Mouse (Mus musculus) gastrocnemius, postnatal 25 days (tissue): ENCODE data around the gene Spink4. TPM values are rescaled to one million over a fixed set of nuclear protein-coding genes. Genes with fewer than 3 reads are reported as not detected.

ENCODE experiments used
- DNase-seq: peaks from one replicate; pipeline ENCODE4 v3.0.0; 2022
- long read RNA-seq, 2 experiments: library from polyadenylated mRNA; stranded (forward); transcript quantifications; one replicate each; pipeline ENCODE4 v2.0.0; 2021
- total RNA-seq, 2 experiments: library from RNA; stranded (reverse); gene quantifications; 1 replicate in 1 of 2; 2 replicates in 1 of 2; pipeline ENCODE4 v1.2.3; 2021

Gene Spink4
- not detected for total RNA-seq
- long read RNA-seq, experiment 1 = 0 reads
- long read RNA-seq, experiment 2 = 0 reads

DNA sequence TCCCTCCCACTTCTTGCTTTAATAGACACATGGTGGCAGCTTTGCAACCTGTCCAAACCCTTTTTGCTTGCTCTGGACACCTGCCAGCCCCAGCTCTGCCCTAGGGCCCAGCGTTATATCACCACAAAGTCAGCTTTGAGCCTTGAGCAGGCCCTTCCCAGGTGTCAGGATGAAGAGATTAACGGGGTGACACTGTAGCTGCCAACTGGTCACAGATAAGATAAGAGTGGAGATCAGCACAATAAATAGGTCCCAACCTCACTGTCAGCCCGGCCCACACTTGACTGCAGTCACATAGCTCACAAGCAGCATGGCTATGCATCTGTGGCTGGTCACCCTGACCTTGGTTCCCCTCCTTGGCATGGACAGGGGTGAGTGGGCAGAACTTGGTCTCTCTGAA is at the start of gene Spink4:
TSS of gene Spink4 (plus strand) at position 268 of the 400 bp plus-strand sequence.
- DNase-seq = no peak

DNA sequence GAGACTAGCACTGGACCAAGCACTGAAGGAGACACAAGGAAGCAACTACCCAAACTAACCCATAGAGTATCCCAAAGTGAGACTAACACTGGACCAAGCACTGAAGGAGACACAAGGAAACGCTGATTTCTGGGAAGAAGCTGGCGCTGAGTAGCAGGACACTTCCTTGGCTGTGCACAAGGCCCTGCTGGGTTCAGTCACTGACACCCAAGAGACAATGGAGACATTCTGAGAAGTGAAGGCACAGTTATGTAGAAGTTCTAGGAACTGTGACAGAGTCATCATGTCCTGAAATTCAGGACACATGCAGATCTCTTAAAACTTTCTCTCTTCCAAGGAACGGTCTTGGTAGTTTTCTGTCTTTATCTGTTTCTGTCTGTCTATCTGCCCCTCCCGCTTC is 49.6 kb upstream of the Spink4 start:
- no peak for DNase-seq

DNA sequence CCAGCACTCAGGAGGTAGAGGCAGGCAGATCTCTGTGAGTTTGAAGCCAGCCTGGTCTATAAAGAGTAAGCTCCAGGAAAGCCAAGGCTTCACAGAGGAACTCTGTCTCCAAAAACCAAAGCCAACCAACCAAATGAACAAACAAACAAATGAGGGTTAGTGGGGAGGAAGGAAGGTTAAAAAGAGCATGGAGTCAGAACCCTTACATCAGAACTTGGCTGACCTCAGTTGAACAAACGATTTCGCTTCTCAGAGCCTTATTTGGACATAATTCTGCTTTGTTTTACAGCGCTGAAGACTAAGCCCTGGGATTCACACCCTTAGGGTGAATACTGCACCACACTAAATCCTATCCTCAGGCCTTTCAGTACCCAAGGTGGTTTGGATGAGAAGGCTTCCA is 47.7 kb upstream of the Spink4 start:
- DNase-seq = no peak

DNA sequence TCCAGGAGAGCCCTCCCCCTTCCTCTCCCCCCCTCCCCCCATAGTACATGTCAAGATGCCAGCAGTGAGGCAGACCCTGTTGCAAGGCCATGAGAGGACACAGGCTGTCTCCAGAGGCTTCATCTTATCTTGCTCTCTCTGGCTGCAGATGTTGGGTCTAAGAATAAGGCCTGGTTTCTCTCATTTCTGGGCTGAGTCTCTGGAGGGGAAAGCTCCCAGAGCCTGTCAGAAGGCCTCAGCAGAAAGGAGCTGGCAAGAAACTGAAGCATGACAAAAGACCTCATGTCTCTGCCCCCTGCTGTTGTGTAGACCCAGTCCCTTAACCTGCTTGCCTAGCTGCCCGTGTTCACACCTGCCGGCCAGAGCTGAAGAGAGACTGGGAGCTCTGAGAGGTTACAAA is 46.5 kb upstream of the Spink4 start:
- no peak for DNase-seq

DNA sequence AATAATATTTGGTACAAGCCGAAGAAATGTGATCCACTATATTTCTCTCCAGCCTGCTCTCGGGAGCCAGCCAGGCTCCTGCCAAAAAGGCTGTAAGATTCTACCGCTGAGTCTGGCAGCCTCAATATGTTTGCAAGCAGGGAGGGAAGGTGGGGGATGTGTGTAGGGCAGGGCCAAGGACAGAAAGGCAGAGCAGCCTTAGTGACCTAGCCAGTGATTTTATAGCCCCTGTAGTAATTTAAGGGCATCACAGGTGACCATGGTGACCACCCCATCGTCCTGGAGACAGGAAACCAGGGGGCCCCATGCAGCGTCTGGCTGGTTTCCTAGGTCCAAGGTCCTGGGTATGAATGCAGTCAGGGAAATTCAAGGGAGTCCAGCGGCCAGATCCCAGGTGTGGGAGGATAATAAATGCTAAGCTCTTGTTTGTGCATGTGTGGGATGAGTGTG is 45.7 kb upstream of the Spink4 start:
- DNase-seq = peak; percentile 79

DNA sequence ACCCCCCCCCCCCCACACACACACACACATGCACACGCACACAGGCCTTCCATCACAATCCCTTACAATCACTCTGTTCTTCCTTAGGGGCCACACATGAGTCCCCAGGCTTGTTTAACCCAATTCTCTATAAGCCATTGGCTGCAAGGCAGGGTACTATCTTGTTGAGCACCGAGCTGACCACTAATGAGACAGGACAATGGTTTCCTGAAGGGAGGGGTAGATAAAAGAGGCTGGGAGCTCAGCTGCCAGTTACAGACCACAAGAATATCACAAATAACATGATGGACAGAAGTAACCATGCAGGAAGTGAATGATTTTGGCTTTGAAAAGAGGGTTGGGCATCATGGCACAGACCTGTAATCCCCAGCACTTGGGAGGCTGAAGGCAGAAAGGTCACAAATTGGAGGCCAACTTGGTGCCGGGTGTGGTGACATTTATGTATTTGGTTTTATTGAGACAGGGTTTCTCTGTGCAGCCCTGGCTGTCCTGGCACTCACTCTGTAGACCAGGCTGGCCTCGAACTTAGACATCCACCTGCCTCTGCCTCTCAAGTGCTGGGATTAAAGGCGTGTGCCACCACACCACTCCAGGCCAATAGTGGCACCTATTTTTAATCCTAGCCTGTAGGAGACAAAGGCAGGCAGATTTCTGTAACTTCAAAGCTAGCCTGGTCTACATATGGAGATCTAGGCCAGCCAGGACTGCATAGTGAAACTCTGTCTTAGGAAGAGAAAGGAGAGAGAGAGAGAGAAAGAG is 44.9 kb upstream of the Spink4 start:
- DNase-seq = no peak

DNA sequence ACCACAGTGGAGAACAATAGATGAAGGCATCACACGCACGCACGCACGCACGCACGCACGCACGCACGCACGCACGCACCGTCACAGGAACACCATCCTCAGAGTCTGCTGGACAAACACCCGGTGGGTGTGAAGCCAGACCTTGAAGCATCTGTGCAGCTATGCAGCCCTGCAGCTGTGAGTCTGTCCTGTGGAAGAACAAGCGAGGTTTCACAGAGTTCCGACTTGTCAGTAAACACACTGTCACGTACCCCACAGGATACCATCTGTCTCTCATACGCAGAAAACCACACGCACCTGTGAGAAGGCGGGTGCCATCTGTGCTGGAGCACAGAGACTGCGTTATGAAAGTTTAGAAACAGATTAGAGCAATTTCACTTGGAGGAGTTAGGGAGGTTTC is 44.0 kb upstream of the Spink4 start:
- DNase-seq = peak; percentile 25

DNA sequence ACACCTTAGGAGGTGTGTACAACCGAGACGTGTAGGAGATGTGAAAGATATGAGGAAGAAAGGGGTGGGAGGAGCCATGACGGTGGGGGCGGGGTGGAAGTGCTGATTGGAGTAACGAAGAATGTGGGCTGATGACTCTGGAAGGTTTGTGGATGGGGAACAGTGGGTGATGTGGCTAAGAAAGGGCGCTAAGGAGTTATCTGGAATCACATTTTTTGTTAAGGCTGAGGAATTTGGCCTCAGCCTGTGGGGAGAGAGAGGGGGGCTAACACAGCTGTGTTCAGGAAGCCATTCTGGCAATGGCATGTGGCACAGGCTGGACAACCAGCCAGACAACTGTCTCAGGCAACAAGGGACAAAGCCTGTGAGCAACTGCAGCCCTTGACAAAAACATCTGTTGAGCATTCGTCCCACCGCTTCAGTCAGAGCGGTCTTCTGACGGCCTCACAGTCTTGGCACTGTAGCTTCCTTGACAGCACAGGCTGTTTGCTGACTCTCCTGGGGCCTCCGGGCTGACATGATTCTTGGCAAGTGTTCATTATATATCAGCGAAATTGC is 43.0 kb upstream of the Spink4 start:
- peak; percentile 81 for DNase-seq

DNA sequence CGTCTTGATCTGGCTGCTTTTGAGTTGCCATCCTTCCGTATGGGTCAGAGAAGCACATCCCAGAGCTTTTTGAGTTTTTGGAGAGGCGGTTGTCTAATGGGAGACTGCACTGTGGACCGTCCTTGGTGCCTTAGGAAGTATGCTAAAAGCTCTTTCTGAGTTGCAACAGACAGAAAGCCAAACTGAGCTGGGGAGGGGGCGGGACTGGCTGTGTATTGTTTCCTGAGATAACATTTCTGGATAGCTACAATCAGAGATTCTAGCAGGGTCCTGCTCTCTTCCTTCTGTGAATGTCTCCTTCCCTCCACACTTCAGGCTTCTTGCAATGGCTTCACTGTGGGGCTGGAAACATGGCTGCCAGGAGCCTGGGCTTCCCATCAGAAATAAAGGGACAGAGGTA is 42.3 kb upstream of the Spink4 start:
- no peak for DNase-seq

DNA sequence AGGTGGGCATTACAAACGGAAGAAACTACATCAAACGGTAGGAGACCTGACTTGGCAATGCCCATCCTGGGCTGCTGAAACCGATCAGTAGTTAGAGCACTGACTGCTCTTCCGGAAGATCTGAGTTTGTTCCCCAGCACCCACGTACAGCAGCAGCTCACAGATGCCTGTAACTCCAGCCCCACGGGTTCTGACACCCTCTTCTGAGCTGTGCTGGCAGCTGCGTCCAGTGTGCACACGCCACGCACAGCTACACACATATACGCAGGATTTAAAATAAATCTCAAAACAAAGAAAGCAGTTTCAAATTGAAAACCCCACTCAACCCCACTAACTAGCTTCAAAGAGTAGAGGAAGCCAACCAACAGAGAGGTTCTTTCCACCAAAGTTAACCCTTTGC is 36.7 kb upstream of the Spink4 start:
- DNase-seq = no peak

DNA sequence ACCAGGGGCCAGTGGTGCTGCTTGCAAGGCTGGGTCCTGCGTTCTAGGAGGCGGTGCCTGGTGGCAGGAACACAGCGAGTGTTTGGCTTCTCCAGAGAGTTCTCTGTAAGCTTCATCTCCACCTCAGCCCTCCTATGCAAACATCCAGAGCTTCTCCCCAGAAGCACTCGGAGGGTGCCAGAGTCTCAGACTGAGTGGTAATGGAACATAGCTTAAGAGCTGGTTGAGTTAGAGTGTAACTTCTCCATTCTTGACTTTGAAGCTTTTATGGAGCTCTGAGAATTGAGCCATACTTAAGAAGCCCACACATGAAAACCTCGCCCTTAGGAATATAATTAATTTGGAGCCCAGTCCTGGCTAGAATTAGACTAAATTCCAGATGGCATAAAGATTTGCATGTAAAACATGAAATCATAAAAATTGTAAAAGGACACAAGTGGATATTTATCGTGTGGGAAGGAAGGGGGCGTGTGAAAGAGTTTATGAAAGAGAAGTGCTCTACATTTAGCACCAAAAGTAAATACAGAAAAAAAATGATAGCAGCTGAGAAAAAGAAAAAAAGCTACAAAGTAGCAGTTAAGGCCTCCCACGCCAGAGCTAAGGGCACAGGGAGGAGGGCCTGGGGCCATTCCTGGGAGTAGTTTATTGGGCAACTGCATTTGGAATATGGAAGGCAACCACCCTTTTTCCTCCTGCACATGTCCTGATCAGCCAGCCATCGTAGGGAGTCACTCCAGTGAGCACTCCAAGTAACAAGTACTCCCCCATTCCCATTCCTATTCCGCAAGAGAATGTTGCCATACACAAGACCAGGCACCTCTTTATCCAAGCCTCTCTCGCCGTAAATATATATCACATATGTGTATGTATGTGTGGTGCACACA is 35.3 kb upstream of the Spink4 start:
- DNase-seq = peak; percentile 29

DNA sequence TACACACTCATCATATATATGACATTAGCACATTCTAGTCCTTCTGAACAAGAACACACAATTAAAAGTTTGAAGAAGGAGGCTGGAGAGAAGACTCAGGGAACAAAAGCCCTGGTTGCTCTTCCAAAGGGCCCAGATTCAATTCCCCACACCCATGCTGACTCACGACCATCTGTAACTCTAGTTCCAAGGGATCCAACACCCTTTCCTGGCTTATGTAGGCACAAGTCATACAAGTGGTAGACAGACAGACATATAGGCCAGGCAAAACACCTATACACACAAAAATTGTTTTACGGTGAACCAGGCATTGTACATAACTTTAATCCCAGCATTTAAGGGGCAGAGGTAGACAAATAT is 34.7 kb upstream of the Spink4 start:
- DNase-seq = peak; percentile 35

DNA sequence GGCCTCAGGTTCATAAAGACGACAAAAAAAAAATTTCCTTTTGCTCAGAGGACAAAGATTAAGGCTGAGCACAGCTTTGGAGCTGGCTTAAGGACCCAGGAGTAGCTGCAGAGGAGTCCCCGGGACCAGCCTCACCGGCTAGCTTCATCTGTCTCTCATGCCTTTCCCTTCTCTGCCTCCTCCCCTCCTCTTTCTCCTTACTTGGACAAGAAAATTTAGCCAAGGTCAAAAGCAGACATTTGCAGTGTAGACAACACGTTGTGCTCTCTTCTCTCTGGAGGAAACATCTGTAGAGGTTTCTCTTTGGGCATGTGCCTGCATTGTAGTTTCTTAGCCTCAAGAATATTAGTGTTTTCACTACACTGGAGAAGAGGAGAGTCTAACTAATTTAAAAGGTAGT is 34.0 kb upstream of the Spink4 start:
- no peak for DNase-seq

DNA sequence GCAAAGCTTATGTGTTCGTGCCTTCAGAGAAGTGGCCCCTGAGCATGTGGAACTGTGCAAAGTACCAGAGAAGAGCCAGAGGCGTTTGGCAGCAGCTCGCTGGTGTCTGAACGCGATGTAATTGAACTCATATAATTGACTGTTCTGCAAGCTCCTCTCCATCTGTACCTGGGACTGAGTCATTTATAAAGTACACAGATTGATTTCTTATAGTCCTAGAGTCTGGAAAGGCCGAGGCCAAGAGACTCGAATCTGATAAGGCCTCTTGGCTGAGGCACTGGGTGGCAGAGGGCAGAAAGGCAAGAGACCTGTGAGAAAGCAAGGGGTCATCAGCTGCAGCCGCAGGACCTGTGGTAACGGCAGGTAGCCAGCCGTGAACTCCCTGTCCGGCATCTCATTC is 31.0 kb upstream of the Spink4 start:
- no peak for DNase-seq

DNA sequence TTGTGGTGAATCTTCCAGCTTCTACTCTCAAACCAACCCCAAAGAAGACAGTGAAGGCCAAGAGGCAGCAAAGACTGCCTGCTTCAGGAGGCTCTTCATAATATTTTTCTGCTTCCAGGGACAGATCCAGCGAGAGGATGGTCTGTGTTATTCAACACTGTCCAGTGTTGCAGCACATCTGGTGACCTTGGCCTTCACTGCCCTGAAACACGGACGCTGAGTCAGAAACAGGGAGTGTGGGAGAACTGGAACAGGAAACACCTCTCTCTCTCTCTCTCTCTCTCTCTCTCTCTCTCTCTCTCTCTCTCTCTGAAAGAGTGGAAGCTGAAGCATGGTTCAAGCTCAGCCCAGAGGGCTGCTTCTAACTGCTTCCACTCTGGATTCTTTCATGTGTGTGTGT is 30.6 kb upstream of the Spink4 start:
- peak; percentile 64 for DNase-seq

DNA sequence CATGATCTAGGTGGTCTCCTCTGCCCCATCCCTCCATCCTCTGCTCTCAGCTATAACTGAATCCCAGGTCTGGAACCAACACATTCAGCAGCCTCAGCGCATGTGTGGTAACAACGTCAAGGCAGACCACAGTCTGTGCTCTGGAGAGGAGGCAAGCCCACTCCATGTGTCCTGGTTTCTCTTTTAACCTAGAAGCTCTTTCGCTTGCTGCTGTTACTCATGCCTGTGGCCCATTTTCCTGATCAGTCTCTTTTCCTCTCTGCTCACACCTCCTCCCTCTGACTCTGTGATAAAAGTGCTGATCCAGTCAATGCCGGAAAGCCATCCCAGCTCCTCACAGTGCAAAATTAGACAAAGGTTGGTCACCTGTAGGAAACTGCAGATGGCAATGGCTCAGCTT is 29.9 kb upstream of the Spink4 start:
- no peak for DNase-seq

DNA sequence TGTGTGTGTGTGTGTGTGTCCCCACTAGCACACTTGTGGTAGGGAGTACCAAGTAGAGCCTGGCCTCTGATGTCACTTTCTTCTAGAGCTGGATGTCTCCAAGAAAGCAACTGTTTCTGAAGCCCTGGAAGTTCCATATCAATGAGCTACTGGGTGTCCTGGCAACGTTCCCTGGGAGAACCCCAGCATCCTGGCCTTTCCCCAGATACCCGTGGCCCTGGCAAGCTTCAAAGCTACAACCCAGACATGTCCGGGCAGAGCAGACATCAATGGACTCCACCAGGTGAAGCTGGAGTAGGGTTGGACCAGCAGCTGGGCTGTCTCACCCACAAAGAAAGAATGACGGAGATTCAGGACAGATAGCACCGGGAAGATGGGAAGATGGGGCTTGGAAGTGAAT is 28.6 kb upstream of the Spink4 start:
- DNase-seq = no peak

DNA sequence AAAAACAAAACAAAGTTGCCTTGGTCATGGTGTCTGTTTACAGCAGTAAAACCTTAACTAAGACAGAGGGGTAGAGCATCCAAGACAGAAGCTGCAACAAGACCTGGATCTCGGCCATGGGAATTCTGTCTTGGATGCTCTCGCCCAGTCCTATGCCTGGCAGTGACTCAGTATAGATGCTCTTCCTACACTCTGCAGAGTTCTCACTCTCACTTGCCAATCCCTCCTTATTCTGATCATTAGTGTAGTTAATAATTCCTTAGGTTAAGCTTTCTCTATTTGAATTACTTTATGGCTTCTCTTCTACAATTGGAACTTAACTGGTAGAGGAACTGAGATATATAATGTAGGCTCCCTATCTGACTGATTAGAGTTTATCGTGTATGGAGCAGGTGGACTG is 24.7 kb upstream of the Spink4 start:
- DNase-seq = no peak

DNA sequence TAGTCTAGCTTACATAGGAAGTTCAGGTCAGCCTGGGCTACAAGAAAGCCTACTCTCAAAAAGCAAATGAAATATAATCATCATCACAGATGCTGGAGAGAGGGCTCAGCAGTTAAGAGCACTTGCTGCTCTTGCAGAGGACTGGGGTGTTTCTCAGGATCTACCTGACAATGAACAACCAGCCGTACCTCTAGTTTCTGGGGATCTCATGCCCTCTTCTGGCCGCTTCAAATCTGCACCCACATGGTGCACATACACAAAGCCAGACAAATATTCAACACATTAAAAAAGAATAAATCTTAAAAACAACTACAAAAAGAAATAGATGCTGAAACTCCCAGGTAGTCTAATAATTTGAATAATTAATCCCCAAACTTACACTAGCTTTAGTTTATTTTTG is 24.2 kb upstream of the Spink4 start:
- DNase-seq = no peak

DNA sequence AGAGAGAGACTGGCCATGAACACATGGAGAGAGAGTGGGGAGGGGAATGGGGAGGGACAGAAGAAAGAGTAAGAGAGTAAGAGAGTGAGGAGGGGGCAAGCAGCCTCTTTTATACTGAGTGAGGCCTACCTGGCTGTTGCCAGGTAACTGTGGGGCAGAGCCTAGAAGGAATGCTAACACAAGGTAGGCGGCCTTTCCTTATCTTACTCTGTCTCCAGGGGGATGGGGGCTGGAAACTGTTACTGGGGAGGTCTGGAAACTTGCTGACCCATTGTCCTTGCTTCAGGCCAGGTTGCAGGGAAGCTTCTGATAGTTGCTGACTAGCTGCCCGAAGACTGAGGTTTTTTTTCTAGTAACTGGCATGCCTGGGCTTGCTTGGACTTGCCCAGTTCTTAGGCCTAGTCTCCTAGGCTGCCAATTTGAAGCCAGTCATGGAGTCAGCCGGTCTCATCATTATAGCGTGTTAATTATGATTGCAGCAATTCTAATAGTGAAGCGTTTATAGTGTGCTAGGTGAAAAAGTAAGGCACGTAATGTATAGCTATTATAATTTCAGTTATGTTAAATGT is 21.3 kb upstream of the Spink4 start:
- DNase-seq = no peak

DNA sequence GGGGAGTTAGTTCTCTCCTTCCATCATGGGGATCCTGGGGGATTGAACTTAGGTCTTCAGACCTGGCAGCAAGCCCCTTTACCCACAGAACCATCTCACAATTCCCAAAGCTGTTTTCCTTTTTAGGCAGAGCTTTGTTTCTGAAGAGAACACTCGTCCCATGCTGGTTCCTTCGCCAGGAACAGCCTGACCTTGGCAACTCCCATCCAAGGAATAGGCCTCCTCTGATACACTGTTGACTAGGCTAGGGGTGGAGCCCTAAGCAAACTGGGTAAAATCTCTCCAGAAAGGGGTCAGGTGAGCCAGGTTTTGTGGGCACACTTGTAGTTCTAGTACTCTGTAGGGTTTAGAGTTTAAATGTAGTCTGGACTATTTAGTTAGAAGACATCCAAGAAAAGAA is 20.6 kb upstream of the Spink4 start:
- DNase-seq = peak; percentile 42

DNA sequence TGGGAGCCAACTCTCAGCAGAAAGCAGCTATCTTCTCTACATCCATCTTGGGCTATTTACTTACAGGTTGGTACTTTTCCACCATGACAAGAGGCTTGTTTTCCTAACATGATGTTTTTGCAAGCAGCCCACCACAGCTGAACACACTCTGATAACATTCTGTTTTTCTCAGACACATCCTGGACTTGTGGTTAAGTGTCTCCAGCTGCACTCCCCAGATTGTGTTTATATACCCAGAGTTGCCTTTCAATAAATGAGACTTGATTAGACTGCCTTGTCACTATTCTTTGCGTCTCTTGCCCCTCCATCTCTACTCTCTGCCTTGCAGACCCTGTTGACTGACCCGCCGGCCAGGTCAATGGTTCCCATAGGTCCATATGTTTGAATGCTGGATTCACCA is 19.8 kb upstream of the Spink4 start:
- no peak for DNase-seq

DNA sequence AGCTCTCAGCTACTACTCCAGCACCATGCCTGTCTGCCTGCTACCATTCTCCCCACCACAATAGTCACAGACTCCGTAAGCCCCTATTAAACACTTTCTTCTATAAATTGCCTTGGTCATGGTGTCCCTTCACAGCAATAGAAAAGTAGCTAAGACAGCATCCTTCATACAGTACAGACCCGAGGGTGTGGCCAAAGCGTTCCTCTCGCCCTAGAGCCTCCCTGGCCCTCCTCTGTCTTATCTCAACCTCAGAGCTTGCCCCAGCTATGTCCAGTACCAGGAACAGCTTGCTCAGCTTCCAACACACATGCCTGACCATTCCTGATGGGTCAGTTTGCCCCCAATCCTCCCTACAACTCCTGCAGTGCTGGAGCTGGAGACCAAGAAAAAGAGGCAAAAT is 19.2 kb upstream of the Spink4 start:
- no peak for DNase-seq
